ENCODE assay signal across 8 mouse cellular contexts in genomic region chr5:86172088-86172448, GRCm38 (mm10). TPM values are rescaled to one million over a fixed set of nuclear protein-coding genes. Genes with fewer than 3 reads are reported as not detected.
DNase-seq lines count a peak whose midpoint lies in the region; ATAC-seq lines count a peak whose summit lies in the region.

No protein-coding gene starts in this region.

- H3K9ac ChIP-seq in intestine, embryonic 14.5 days (ENCODE audit: low read length) = peak overlapping the region; percentile 85
- peak overlapping the region; percentile 77 for H3K9ac ChIP-seq in neural tube, embryonic 12.5 days

- H3K27me3 ChIP-seq in erythroblast, embryonic 14.5 days (ENCODE audit: control insufficient read depth) = peaks cover 8% of the 10 kb centered on the region; the same call in 1 of the 2 replicates
- H3K27me3 ChIP-seq in intestine, embryonic 14.5 days (replicated peaks; ENCODE audit: control insufficient read depth, insufficient read depth, low read length) = no peaks in the 10 kb centered on the region
- no peaks in the 10 kb centered on the region for H3K27me3 ChIP-seq in neural tube, embryonic 12.5 days (replicated peaks)

- peak overlapping the region; percentile 70 for H3K4me2 ChIP-seq in intestine, embryonic 14.5 days (ENCODE audit: low read length)
- peak overlapping the region; percentile 83 for H3K4me2 ChIP-seq in neural tube, embryonic 12.5 days (replicated peaks)

- peak overlapping the region; percentile 91 for H3K27ac ChIP-seq in intestine, embryonic 14.5 days (ENCODE audit: low read depth)
- peak overlapping the region; percentile 93 for H3K27ac ChIP-seq in neural tube, embryonic 12.5 days

- H3K4me3 ChIP-seq in erythroblast, embryonic 14.5 days (replicated peaks) = peak overlapping the region; percentile 93
- H3K4me3 ChIP-seq in intestine, embryonic 14.5 days (ENCODE audit: low read depth, low read length) = peak overlapping the region; percentile 88
- peak overlapping the region; percentile 81 for H3K4me3 ChIP-seq in neural tube, embryonic 12.5 days

- H3K4me1 ChIP-seq in erythroblast, embryonic 14.5 days (ENCODE audit: control insufficient read depth) = peaks cover 27% of the 10 kb centered on the region
- 0 out of 2 replicates have a peak, but pooled peaks cover 5% of the 10 kb centered on the region for H3K4me1 ChIP-seq in intestine, embryonic 14.5 days (replicated peaks; ENCODE audit: control insufficient read depth, insufficient read depth, low read length)
- H3K4me1 ChIP-seq in neural tube, embryonic 12.5 days = peaks cover 7% of the 10 kb centered on the region; the same call in 1 of the 2 replicates

- DNase-seq in ovary, adult 18-20 months (ENCODE audit: low spot score) = peak; percentile 2
- DNase-seq in ovary, postnatal 36 days (ENCODE audit: low spot score) = no peak
- DNase-seq in intestine, embryonic 14.5 days (ENCODE audit: low spot score) = no peak
- DNase-seq in embryo, embryonic 11 days = no peak
- DNase-seq in kidney, adult 18-20 months = no peak
- DNase-seq in cerebellum, adult 11 months = no peak

- no peak for ATAC-seq in intestine, embryonic 14.5 days (replicated peaks; ENCODE audit: low FRiP score, low TSS enrichment, low read depth)
- no peak for ATAC-seq in neural tube, embryonic 12.5 days (ENCODE audit: low FRiP score, low read depth)

- H3K36me3 ChIP-seq in erythroblast, embryonic 14.5 days (ENCODE audit: control insufficient read depth) = peaks cover 15% of the 10 kb centered on the region
- H3K36me3 ChIP-seq in intestine, embryonic 14.5 days (ENCODE audit: control insufficient read depth, insufficient read depth, low read length) = peaks cover 14% of the 10 kb centered on the region
- peaks cover 4% of the 10 kb centered on the region; the same call in 1 of the 2 replicates for H3K36me3 ChIP-seq in neural tube, embryonic 12.5 days

- WGBS in intestine, embryonic 14.5 days = 1% methylated on average over 15 of the region's 15 CpGs
- WGBS in neural tube, embryonic 12.5 days = under 1% methylated on average over 15 of the region's 15 CpGs

- no peaks in the 10 kb centered on the region for H3K9me3 ChIP-seq in erythroblast, embryonic 14.5 days (ENCODE audit: control insufficient read depth, low read length)
- no peaks in the 10 kb centered on the region for H3K9me3 ChIP-seq in intestine, embryonic 14.5 days (ENCODE audit: control insufficient read depth, low read length)
- H3K9me3 ChIP-seq in neural tube, embryonic 12.5 days = no peaks in the 10 kb centered on the region

RNA-seq across cellular contexts. Expression of gene Uba6, which starts 0.5 kb away (rescaled TPM):
- polyA plus RNA-seq in erythroblast, embryonic 14.5 days (2012) = under 0.01 and 0.01 TPM in 2 replicates
- 19.1 and 21.0 TPM in 2 replicates for polyA plus RNA-seq in intestine, embryonic 14.5 days (2014; fragmentation: Nextera tagmentation; extraction: Ambion mirVana)
- polyA plus RNA-seq in neural tube, embryonic 12.5 days (2016; fragmentation: Nextera tagmentation; extraction: Ambion mirVana) = 14.6 and 18.3 TPM in 2 replicates

RNA-seq across cellular contexts. Expression of gene Gnrhr, which starts 25.6 kb away (rescaled TPM):
- polyA plus RNA-seq in erythroblast, embryonic 14.5 days (2012) = not detected in 2 replicates
- not detected in 2 replicates for polyA plus RNA-seq in intestine, embryonic 14.5 days (2014; fragmentation: Nextera tagmentation; extraction: Ambion mirVana)
- not detected in 2 replicates for polyA plus RNA-seq in neural tube, embryonic 12.5 days (2016; fragmentation: Nextera tagmentation; extraction: Ambion mirVana)

Comparison
In these comparisons a context has a peak if more than half of its experiments do, and no peak if none do; other contexts are left out.
1. RNA of gene Uba6, which starts 0.5 kb away (polyA plus RNA-seq): 19.1 to 21.0 TPM in intestine, embryonic 14.5 days and 14.6 to 18.3 TPM in neural tube, embryonic 12.5 days; under 0.01 to 0.01 TPM in erythroblast, embryonic 14.5 days; every median in the first group is over 10 times any median in the second.
2. Peak in every context shown above with its lines, with median percentiles within 50 percentile points of each other: H3K4me3 ChIP-seq.